Mouse (Mus musculus) olfactory bulb, adult 2 months (tissue): ENCODE data around the gene Mob2.

Source experiments
- CTCF ChIP-seq: fragments of 200-500 bp; IDR thresholded peaks from 2 replicates; pipeline ENCODE4 v1.5.1; 2012; ENCODE audit warnings: low read depth, mild to moderate bottlenecking, low read length, moderate library complexity; ENCODE audit not compliant: insufficient read depth
- POLR2A ChIP-seq: fragments of 200-500 bp; IDR thresholded peaks from 2 replicates; pipeline ENCODE4 v1.6.1; 2012; ENCODE audit warnings: mild to moderate bottlenecking, low read depth, low read length, moderate library complexity; ENCODE audit not compliant: insufficient read depth

GRCm38 (mm10) chr7:142020827-142021226 is 40.0 kb downstream of the Mob2 start:
- TF ChIP-seq CTCF (no peak), POLR2A (no peak)
